26 mouse cellular contexts compared by ENCODE assay signal in genomic region chr5:142546344-142546743, GRCm38 (mm10). TPM values are rescaled to one million over a fixed set of nuclear protein-coding genes. Genes with fewer than 3 reads are reported as not detected.
DNase-seq lines count a peak whose midpoint lies in the region; ATAC-seq and TF ChIP-seq lines count a peak whose summit lies in the region.
"Had no signal": no experiment of that assay in that cellular context is flagged by ENCODE, and none has a peak within 500 bp of the region (broad histone marks: within the 10 kb centered on the region; RNA-seq: fewer than 3 reads in every experiment).

No protein-coding gene starts in this region.

- peaks cover 5% of the 10 kb centered on the region; the same call in 1 of the 2 replicates for H3K36me3 ChIP-seq in heart, embryonic 10.5 days
- H3K36me3 ChIP-seq in heart, adult 2 months (ENCODE audit: control insufficient read depth, insufficient read depth, low read length), result no peaks in the 10 kb centered on the region
- no peaks in the 10 kb centered on the region for H3K36me3 ChIP-seq in midbrain, embryonic 10.5 days
- peaks cover 10% of the 10 kb centered on the region; the same call in 1 of the 2 replicates for H3K36me3 ChIP-seq in midbrain, postnatal 0 days (ENCODE audit: insufficient read depth, low read length)
- H3K36me3 ChIP-seq: embryonic facial prominence, embryonic 12.5 days; limb, embryonic 13.5 days; liver, embryonic 13.5 days; lung, embryonic 15.5 days; midbrain, embryonic 15.5 days had no signal

- H3K79me2 ChIP-seq in heart, adult 2 months (replicated peaks; ENCODE audit: control insufficient read depth, insufficient read depth, low read length), result no peaks in the 10 kb centered on the region

- peaks cover 82% of the 10 kb centered on the region for H3K4me1 ChIP-seq in heart, embryonic 10.5 days
- H3K4me1 ChIP-seq in heart, adult 2 months (ENCODE audit: control insufficient read depth, insufficient read depth, low read length), result peaks cover 3% of the 10 kb centered on the region
- peaks cover 42% of the 10 kb centered on the region for H3K4me1 ChIP-seq in midbrain, embryonic 10.5 days
- 0 out of 2 replicates have a peak, but pooled peaks cover 6% of the 10 kb centered on the region for H3K4me1 ChIP-seq in midbrain, postnatal 0 days (ENCODE audit: insufficient read depth, low read length)

- no peak for DNase-seq in heart, embryonic 10.5 days (ENCODE audit: low spot score)
- DNase-seq in heart, adult 2 months, result no peak
- DNase-seq in midbrain, embryonic 10.5 days (ENCODE audit: low spot score), result peak; percentile 23
- DNase-seq in midbrain, postnatal 0 days (ENCODE audit: low spot score), result no peak
- DNase-seq in ES-CJ7 (ENCODE audit: low read depth, low spot score), result peak; percentile 84
- DNase-seq in WW6 (ENCODE audit: low read depth, low spot score), result peak; percentile 33
- no peak for DNase-seq in left cerebral cortex, adult 9 months (ENCODE audit: low spot score in 2 of 2)
- no peak for DNase-seq in frontal cortex, postnatal 36 days (ENCODE audit: low spot score in 2 of 2)
- DNase-seq: adrenal gland, postnatal 36 days; B cell, adult 2 months; cerebellum, adult 11-12 months; cerebellum, postnatal 25 days; forebrain, postnatal 0 days; heart, adult 11 months; kidney, adult 9 months; liver, embryonic 13.5 days; right cerebral cortex, postnatal 14 days; spleen, adult 18-20 months; thymus, postnatal 36 days had no signal

- intact Hi-C loops in heart, adult 2 months (cut with DNase I), result no loop called here

- H3K27me3 ChIP-seq in heart, embryonic 10.5 days (ENCODE audit: insufficient read depth, poor library complexity, severe bottlenecking), result no peaks in the 10 kb centered on the region
- H3K27me3 ChIP-seq in heart, adult 2 months (ENCODE audit: control insufficient read depth, insufficient read depth, low read length), result no peaks in the 10 kb centered on the region
- peaks cover 23% of the 10 kb centered on the region for H3K27me3 ChIP-seq in midbrain, embryonic 10.5 days (ENCODE audit: low read depth, poor library complexity, severe bottlenecking)
- no peaks in the 10 kb centered on the region for H3K27me3 ChIP-seq in midbrain, postnatal 0 days (ENCODE audit: insufficient read depth, low read length)
- H3K27me3 ChIP-seq: embryonic facial prominence, embryonic 12.5 days; midbrain, embryonic 15.5 days; Patski had no signal

- no peak for TF ChIP-seq CTCF in heart, adult 2 months (IDR thresholded peaks at IDR 0.05)
- TF ChIP-seq CTCF in midbrain, postnatal 0 days (IDR thresholded peaks at IDR 0.05), result no peak

- 20% methylated on average over 5 of the region's 5 CpGs for WGBS in heart, embryonic 10.5 days
- 41% methylated on average over 5 of the region's 5 CpGs for WGBS in heart, adult 2 months
- 11% methylated on average over 5 of the region's 5 CpGs for whole genome bisulfite sequencing in midbrain, embryonic 10.5 days
- 6% methylated on average over 5 of the region's 5 CpGs for WGBS in midbrain, postnatal 0 days

- peak overlapping the region; percentile 81 for H3K27ac ChIP-seq in heart, embryonic 10.5 days
- H3K27ac ChIP-seq in heart, adult 2 months, result no peak overlapping the region
- H3K27ac ChIP-seq in midbrain, embryonic 10.5 days (replicated peaks), result peak overlapping the region; percentile 69
- no peak overlapping the region for H3K27ac ChIP-seq in midbrain, postnatal 0 days (ENCODE audit: low read depth, low read length)
- H3K27ac ChIP-seq: embryonic facial prominence, embryonic 12.5 days; limb, embryonic 13.5 days; liver, embryonic 13.5 days; lung, embryonic 15.5 days; macrophage; midbrain, embryonic 15.5 days had no signal

- no peak for ATAC-seq in midbrain, postnatal 0 days (ENCODE audit: low FRiP score)
- ATAC-seq: forebrain, postnatal 0 days; midbrain, embryonic 15.5 days; Patski had no signal

- TF ChIP-seq POLR2A in heart, adult 2 months (IDR thresholded peaks at IDR 0.05; ENCODE audit: insufficient read depth, low read depth, low read length), result no peak

- H3K4me2 ChIP-seq in midbrain, postnatal 0 days (ENCODE audit: low read depth, low read length, poor library complexity, severe bottlenecking), result no peak overlapping the region
- H3K4me2 ChIP-seq: embryonic facial prominence, embryonic 12.5 days; limb, embryonic 13.5 days; liver, embryonic 13.5 days; lung, embryonic 15.5 days; midbrain, embryonic 15.5 days had no signal

- TF ChIP-seq EP300 in heart, adult 2 months (IDR thresholded peaks at IDR 0.05; ENCODE audit: insufficient read depth, low read depth, low read length), result no peak

- no peaks in the 10 kb centered on the region for H3K9me3 ChIP-seq in heart, embryonic 10.5 days
- H3K9me3 ChIP-seq in midbrain, embryonic 10.5 days (replicated peaks), result no peaks in the 10 kb centered on the region
- H3K9me3 ChIP-seq in midbrain, postnatal 0 days (ENCODE audit: low read length), result no peaks in the 10 kb centered on the region
- H3K9me3 ChIP-seq: embryonic facial prominence, embryonic 12.5 days; limb, embryonic 13.5 days; lung, embryonic 15.5 days; midbrain, embryonic 15.5 days had no signal

- H3K9ac ChIP-seq in heart, adult 2 months (ENCODE audit: low read depth, low read length), result no peak overlapping the region
- H3K9ac ChIP-seq in midbrain, postnatal 0 days (replicated peaks; ENCODE audit: low read length, poor library complexity, severe bottlenecking), result no peak overlapping the region
- H3K9ac ChIP-seq: embryonic facial prominence, embryonic 12.5 days; forebrain, postnatal 0 days; limb, embryonic 13.5 days; liver, embryonic 13.5 days; lung, embryonic 15.5 days; midbrain, embryonic 15.5 days had no signal

- H3K4me3 ChIP-seq in heart, embryonic 10.5 days, result no peak overlapping the region
- H3K4me3 ChIP-seq in heart, adult 2 months, result no peak overlapping the region
- H3K4me3 ChIP-seq in midbrain, embryonic 10.5 days, result no peak overlapping the region
- H3K4me3 ChIP-seq in midbrain, postnatal 0 days (ENCODE audit: low read depth, low read length), result no peak overlapping the region
- H3K4me3 ChIP-seq: embryonic facial prominence, embryonic 12.5 days; limb, embryonic 13.5 days; liver, embryonic 13.5 days; lung, embryonic 15.5 days; midbrain, embryonic 15.5 days had no signal

RNA-seq across cellular contexts. Expression of gene Radil, which starts 4.6 kb away (rescaled TPM):
- 10.9 and 14.4 TPM in 2 replicates for polyA plus RNA-seq in heart, embryonic 10.5 days (2016; fragmentation: Nextera tagmentation; extraction: Ambion mirVana)
- total RNA-seq in heart, adult 2 months (2021), result 1 to 10 TPM; 1.7 to 2.3 TPM
- 2.2 and 3.3 TPM in 2 replicates for polyA plus RNA-seq in heart, adult 2 months (2012; rRNA removed)
- polyA plus RNA-seq in midbrain, embryonic 10.5 days (2016; fragmentation: Nextera tagmentation; extraction: Ambion mirVana), result 4.9 and 6.1 TPM in 2 replicates
- 17.0 and 20.4 TPM in 2 replicates for total RNA-seq in midbrain, postnatal 0 days (2014; rRNA removed)
- polyA plus RNA-seq in midbrain, postnatal 0 days (2015; fragmentation: Nextera tagmentation; extraction: Ambion mirVana), result 15.4 and 17.2 TPM in 2 replicates
- total RNA-seq: hematopoietic stem cell, adult 5-6 weeks had no signal
- polyA plus RNA-seq: macrophage had no signal

RNA-seq across cellular contexts. Expression of gene Papolb, which starts 16.5 kb away (rescaled TPM):
- 0.39 and 0.50 TPM in 2 replicates for polyA plus RNA-seq in heart, embryonic 10.5 days (2016; fragmentation: Nextera tagmentation; extraction: Ambion mirVana)
- under 1 TPM in 1 of 2 experiments, not detected in 1; 0.10 TPM for total RNA-seq in heart, adult 2 months (2021)
- 0.04 and 0.09 TPM in 2 replicates for polyA plus RNA-seq in heart, adult 2 months (2012; rRNA removed)
- 0.15 and 0.20 TPM in 2 replicates for polyA plus RNA-seq in midbrain, embryonic 10.5 days (2016; fragmentation: Nextera tagmentation; extraction: Ambion mirVana)
- total RNA-seq in midbrain, postnatal 0 days (2014; rRNA removed), result 0.66 and 0.85 TPM in 2 replicates
- polyA plus RNA-seq in midbrain, postnatal 0 days (2015; fragmentation: Nextera tagmentation; extraction: Ambion mirVana), result 0.09 and 0.14 TPM in 2 replicates
- total RNA-seq: hematopoietic stem cell, adult 5-6 weeks had no signal
- polyA plus RNA-seq: liver, embryonic 13.5 days; macrophage had no signal

Comparison
In these comparisons a context has a peak if more than half of its experiments do, and no peak if none do; other contexts are left out.
1. DNase-seq: peak in midbrain, embryonic 10.5 days (single experiment), ES-CJ7 (single experiment) and WW6 (single experiment); none in heart, embryonic 10.5 days (single experiment), heart, adult 2 months (0 of 2), midbrain, postnatal 0 days (single experiment), left cerebral cortex, adult 9 months (0 of 2) and frontal cortex, postnatal 36 days (0 of 2).
2. H3K27ac ChIP-seq: peak in heart, embryonic 10.5 days (single experiment) and midbrain, embryonic 10.5 days (single experiment); none in heart, adult 2 months (single experiment) and midbrain, postnatal 0 days (single experiment).